8 mouse cellular contexts compared by ENCODE assay signal in genomic region chr1:161999338-161999737, GRCm38 (mm10). TPM values are rescaled to one million over a fixed set of nuclear protein-coding genes. Genes with fewer than 3 reads are reported as not detected.
DNase-seq lines count a peak whose midpoint lies in the region; ATAC-seq and TF ChIP-seq lines count a peak whose summit lies in the region.

No protein-coding gene starts in this region.

- H3K4me2 ChIP-seq in lung, embryonic 14.5 days = peak overlapping the region; percentile 6; the same call in 1 of the 2 replicates
- H3K4me2 ChIP-seq in embryonic facial prominence, embryonic 11.5 days (ENCODE audit: low read depth, low read length) = no peak overlapping the region
- H3K4me2 ChIP-seq in hindbrain, embryonic 11.5 days (replicated peaks; ENCODE audit: low read depth, low read length) = no peak overlapping the region
- H3K4me2 ChIP-seq in midbrain, embryonic 16.5 days (ENCODE audit: low read length) = peak overlapping the region; percentile 23; the same call in 1 of the 2 replicates

- H3K27ac ChIP-seq in lung, embryonic 14.5 days (ENCODE audit: low read depth) = peak overlapping the region; percentile 85; the same call in 1 of the 2 replicates
- H3K27ac ChIP-seq in embryonic facial prominence, embryonic 11.5 days (replicated peaks; ENCODE audit: low read depth, low read length) = peak overlapping the region; percentile 83
- H3K27ac ChIP-seq in hindbrain, embryonic 11.5 days (ENCODE audit: low read depth, low read length) = peak overlapping the region; percentile 74
- H3K27ac ChIP-seq in midbrain, embryonic 16.5 days (ENCODE audit: low read length) = 0 out of 2 replicates have a peak overlapping the region, but pooled peaks have one; percentile 58

- no peak for DNase-seq in lung, embryonic 14.5 days
- DNase-seq in lung, postnatal 4 days = no peak
- no peak for DNase-seq in embryonic facial prominence, embryonic 11.5 days (ENCODE audit: low spot score)
- DNase-seq in hindbrain, embryonic 11.5 days (ENCODE audit: low spot score) = no peak
- DNase-seq in right cerebral cortex, postnatal 36 days (ENCODE audit: low spot score in 2 of 2) = no peak
- no peak for DNase-seq in adrenal gland, adult 18-20 months (ENCODE audit: low spot score in 2 of 2)
- no peak for DNase-seq in lung, postnatal 25 days (ENCODE audit: low spot score)

- 34% methylated on average over 5 of the region's 5 CpGs for WGBS in lung, embryonic 14.5 days
- 36% methylated on average over 5 of the region's 5 CpGs for WGBS in embryonic facial prominence, embryonic 11.5 days
- 40% methylated on average over 5 of the region's 5 CpGs for WGBS in hindbrain, embryonic 11.5 days
- WGBS in midbrain, embryonic 16.5 days = 47% methylated on average over 5 of the region's 5 CpGs

- no peak; the same call in 1 of the 2 replicates for ATAC-seq in lung, embryonic 14.5 days (ENCODE audit: insufficient read depth)
- ATAC-seq in embryonic facial prominence, embryonic 11.5 days (replicated peaks; ENCODE audit: insufficient number of reproducible peaks, low FRiP score, low TSS enrichment, low read depth) = no peak
- ATAC-seq in hindbrain, embryonic 11.5 days (ENCODE audit: low FRiP score) = peak; percentile 12; the same call in 1 of the 2 replicates
- ATAC-seq in midbrain, embryonic 16.5 days = peak; percentile 13; the same call in 1 of the 2 replicates

- H3K27me3 ChIP-seq in lung, embryonic 14.5 days (ENCODE audit: insufficient read depth, low read length) = no peaks in the 10 kb centered on the region
- no peaks in the 10 kb centered on the region for H3K27me3 ChIP-seq in embryonic facial prominence, embryonic 11.5 days (ENCODE audit: control insufficient read depth, insufficient read depth, low read length)
- no peaks in the 10 kb centered on the region for H3K27me3 ChIP-seq in hindbrain, embryonic 11.5 days (ENCODE audit: control insufficient read depth, insufficient read depth, low read length)
- H3K27me3 ChIP-seq in midbrain, embryonic 16.5 days (ENCODE audit: control insufficient read depth, insufficient read depth, low read depth, low read length) = no peaks in the 10 kb centered on the region

- TF ChIP-seq CTCF in lung, embryonic 14.5 days (IDR thresholded peaks at IDR 0.05; ENCODE audit: low read depth) = no peak

- H3K9ac ChIP-seq in lung, embryonic 14.5 days = no peak overlapping the region
- peak overlapping the region; percentile 41; the same call in 1 of the 2 replicates for H3K9ac ChIP-seq in embryonic facial prominence, embryonic 11.5 days (replicated peaks; ENCODE audit: low read length)
- peak overlapping the region; percentile 54; the same call in 1 of the 2 replicates for H3K9ac ChIP-seq in hindbrain, embryonic 11.5 days (ENCODE audit: low read depth, low read length)
- H3K9ac ChIP-seq in midbrain, embryonic 16.5 days (ENCODE audit: low read depth, low read length) = no peak overlapping the region

- H3K4me3 ChIP-seq in lung, embryonic 14.5 days (ENCODE audit: low read depth, low read length) = no peak overlapping the region
- no peak overlapping the region for H3K4me3 ChIP-seq in embryonic facial prominence, embryonic 11.5 days (ENCODE audit: low read depth, low read length)
- no peak overlapping the region for H3K4me3 ChIP-seq in hindbrain, embryonic 11.5 days (ENCODE audit: low read depth, low read length)
- no peak overlapping the region for H3K4me3 ChIP-seq in midbrain, embryonic 16.5 days (ENCODE audit: low read depth, low read length)

- no peaks in the 10 kb centered on the region for H3K36me3 ChIP-seq in lung, embryonic 14.5 days (ENCODE audit: insufficient read depth)
- H3K36me3 ChIP-seq in embryonic facial prominence, embryonic 11.5 days (replicated peaks; ENCODE audit: control insufficient read depth, insufficient read depth, low read depth, low read length) = no peaks in the 10 kb centered on the region
- H3K36me3 ChIP-seq in hindbrain, embryonic 11.5 days (ENCODE audit: control insufficient read depth, insufficient read depth, low read length) = no peaks in the 10 kb centered on the region
- no peaks in the 10 kb centered on the region for H3K36me3 ChIP-seq in midbrain, embryonic 16.5 days (ENCODE audit: control insufficient read depth, insufficient read depth, low read length)

- H3K9me3 ChIP-seq in lung, embryonic 14.5 days (ENCODE audit: low read depth, low read length) = no peaks in the 10 kb centered on the region
- no peaks in the 10 kb centered on the region for H3K9me3 ChIP-seq in embryonic facial prominence, embryonic 11.5 days (replicated peaks; ENCODE audit: control insufficient read depth, low read length)
- H3K9me3 ChIP-seq in hindbrain, embryonic 11.5 days (ENCODE audit: control insufficient read depth, low read length) = no peaks in the 10 kb centered on the region
- H3K9me3 ChIP-seq in midbrain, embryonic 16.5 days (replicated peaks; ENCODE audit: control insufficient read depth, low read length, poor library complexity, severe bottlenecking) = no peaks in the 10 kb centered on the region

- H3K4me1 ChIP-seq in lung, embryonic 14.5 days (ENCODE audit: insufficient read depth) = peaks cover 20% of the 10 kb centered on the region
- H3K4me1 ChIP-seq in embryonic facial prominence, embryonic 11.5 days (ENCODE audit: control insufficient read depth, insufficient read depth, low read length) = peaks cover 3% of the 10 kb centered on the region
- H3K4me1 ChIP-seq in hindbrain, embryonic 11.5 days (replicated peaks; ENCODE audit: control insufficient read depth, insufficient read depth, low read length) = peaks cover 4% of the 10 kb centered on the region
- peaks cover 4% of the 10 kb centered on the region for H3K4me1 ChIP-seq in midbrain, embryonic 16.5 days (ENCODE audit: control insufficient read depth, insufficient read depth, low read length)

RNA-seq across cellular contexts. Expression of gene 4930558K02Rik, which starts 19.9 kb away (rescaled TPM):
- not detected in 2 replicates for polyA plus RNA-seq in lung, embryonic 14.5 days (2014; fragmentation: Nextera tagmentation; extraction: Ambion mirVana)
- not detected in 2 replicates for polyA plus RNA-seq in embryonic facial prominence, embryonic 11.5 days (2014; fragmentation: Nextera tagmentation; extraction: Ambion mirVana)
- polyA plus RNA-seq in hindbrain, embryonic 11.5 days (2014; fragmentation: Nextera tagmentation; extraction: Ambion mirVana) = not detected in 2 replicates
- polyA plus RNA-seq in midbrain, embryonic 16.5 days (2015; fragmentation: Nextera tagmentation; extraction: Ambion mirVana) = 0.19 TPM in 1 of 2 replicates, not detected in the other
- total RNA-seq in adrenal gland, adult 18-20 months (2021) = under 1 TPM in 1 of 2 experiments, not detected in 1; 0.32 TPM

RNA-seq across cellular contexts. Expression of gene Pigc, which starts 30.4 kb away (rescaled TPM):
- polyA plus RNA-seq in lung, embryonic 14.5 days (2014; fragmentation: Nextera tagmentation; extraction: Ambion mirVana) = 35.2 and 40.0 TPM in 2 replicates
- 37.5 and 41.4 TPM in 2 replicates for polyA plus RNA-seq in embryonic facial prominence, embryonic 11.5 days (2014; fragmentation: Nextera tagmentation; extraction: Ambion mirVana)
- 33.3 and 38.6 TPM in 2 replicates for polyA plus RNA-seq in hindbrain, embryonic 11.5 days (2014; fragmentation: Nextera tagmentation; extraction: Ambion mirVana)
- polyA plus RNA-seq in midbrain, embryonic 16.5 days (2015; fragmentation: Nextera tagmentation; extraction: Ambion mirVana) = 34.0 and 34.7 TPM in 2 replicates
- 10 to 100 TPM; 16.8 to 17.7 TPM for total RNA-seq in adrenal gland, adult 18-20 months (2021)

Comparison
In these comparisons a context has a peak if more than half of its experiments do, and no peak if none do; other contexts are left out.
1. ATAC-seq: peak in hindbrain, embryonic 11.5 days (single experiment) and midbrain, embryonic 16.5 days (single experiment); none in lung, embryonic 14.5 days (single experiment) and embryonic facial prominence, embryonic 11.5 days (single experiment).
2. H3K4me2 ChIP-seq: peak in lung, embryonic 14.5 days (single experiment) and midbrain, embryonic 16.5 days (single experiment); none in embryonic facial prominence, embryonic 11.5 days (single experiment) and hindbrain, embryonic 11.5 days (single experiment).
3. H3K9ac ChIP-seq: peak in embryonic facial prominence, embryonic 11.5 days (single experiment) and hindbrain, embryonic 11.5 days (single experiment); none in lung, embryonic 14.5 days (single experiment) and midbrain, embryonic 16.5 days (single experiment).
4. Peak in every context shown above with its lines, with median percentiles within 50 percentile points of each other: H3K27ac ChIP-seq.